Mouse (Mus musculus): ENCODE data around the gene Efcab10. TPM values are rescaled to one million over a fixed set of nuclear protein-coding genes. Genes with fewer than 3 reads are reported as not detected.

Efcab10 gene
- polyA plus RNA-seq, 1 experiment, result not detected

DNA sequence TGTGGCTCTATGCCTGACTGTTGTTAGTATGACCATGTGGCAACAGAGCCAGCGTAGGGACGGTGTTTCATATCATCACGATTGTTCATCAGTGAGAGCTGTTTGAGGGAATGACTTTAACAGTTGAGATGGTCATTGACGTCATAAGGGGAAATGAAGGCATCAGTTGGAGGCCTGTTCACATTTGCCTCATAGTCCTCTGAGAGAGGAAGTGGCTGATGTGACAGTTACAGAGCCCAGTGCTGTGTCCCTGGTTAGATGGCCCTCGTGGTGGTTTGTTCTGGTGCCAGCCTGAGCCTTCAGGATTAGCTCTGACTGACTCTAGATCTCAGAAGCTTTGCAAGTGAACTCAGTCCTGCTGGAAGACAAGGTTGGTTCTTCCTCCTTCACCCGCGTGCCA, 35.4 kb upstream of the Efcab10 start:
- Histone ChIP-seq H3ac (ENCODE audit: control insufficient read depth, insufficient read length, low read depth) (no peak overlapping the region), H3K27me3 (ENCODE audit: control insufficient read depth, insufficient read depth, insufficient read length) (no peaks in the 10 kb centered on the region), H3K4me3 (ENCODE audit: insufficient read depth, poor library complexity, severe bottlenecking) (no peak overlapping the region), H3K79me2 (ENCODE audit: control insufficient read depth, insufficient read depth) (no peaks in the 10 kb centered on the region), H3K79me3 (ENCODE audit: low read depth) (no peaks in the 10 kb centered on the region), H3K36me3 (ENCODE audit: control insufficient read depth, insufficient read depth) (peaks cover 14% of the 10 kb centered on the region)
- TF ChIP-seq USF1 (IDR thresholded peaks at IDR 0.05; ENCODE audit: low read depth) (no peak), MAX (IDR thresholded peaks at IDR 0.05) (no peak), CTCF (IDR thresholded peaks at IDR 0.05; ENCODE audit: control insufficient read depth, insufficient read depth, insufficient read length) (no peak), MYOG (IDR thresholded peaks at IDR 0.05; ENCODE audit: control insufficient read depth, extremely low read depth, insufficient read length) (no peak), CEBPB (IDR thresholded peaks at IDR 0.05; ENCODE audit: low read depth) (no peak), MYOD1 (IDR thresholded peaks at IDR 0.05; ENCODE audit: control insufficient read depth, insufficient read length, low read depth) (no peak), FOSL1 (IDR thresholded peaks at IDR 0.05; ENCODE audit: insufficient read depth, low read length, poor library complexity, severe bottlenecking) (no peak)

DNA sequence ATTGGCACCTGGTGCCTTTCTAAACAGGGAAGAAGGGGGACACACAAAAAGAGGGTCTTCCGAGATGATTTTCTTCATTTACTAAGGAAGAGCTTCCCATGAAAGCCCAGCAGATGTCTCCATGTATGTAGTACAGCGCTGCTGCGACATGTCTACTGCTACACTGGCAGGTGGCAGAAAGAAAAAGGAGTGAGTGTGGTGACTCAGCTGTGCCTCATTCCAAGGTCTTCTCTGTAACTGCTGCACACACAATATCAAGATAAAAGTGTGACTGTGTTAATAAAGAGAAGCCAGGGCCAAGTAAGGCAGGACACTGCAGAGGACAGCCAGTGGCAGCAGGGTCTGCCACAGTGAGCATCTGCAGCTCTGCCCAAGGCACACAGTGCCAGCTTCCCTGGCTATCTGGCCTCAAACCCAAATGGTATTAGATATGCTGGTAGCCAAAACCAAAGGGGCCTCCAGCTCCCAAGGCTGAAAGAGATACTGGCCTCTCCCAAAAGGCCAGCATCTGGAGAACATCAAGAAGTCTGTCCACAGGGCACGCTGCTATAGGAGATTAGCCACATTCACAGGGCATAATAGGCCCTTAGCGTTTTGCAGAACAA, 34.7 kb upstream of the Efcab10 start:
- TF ChIP-seq MAX (IDR thresholded peaks at IDR 0.05) (no peak), CTCF (IDR thresholded peaks at IDR 0.05; ENCODE audit: control insufficient read depth, insufficient read depth, insufficient read length) (no peak)
- Histone ChIP-seq H3ac (ENCODE audit: control insufficient read depth, insufficient read length, low read depth) (no peak overlapping the region), H3K4me3 (ENCODE audit: insufficient read depth, poor library complexity, severe bottlenecking) (no peak overlapping the region), H3K79me2 (ENCODE audit: control insufficient read depth, insufficient read depth) (no peaks in the 10 kb centered on the region), H3K79me3 (ENCODE audit: low read depth) (no peaks in the 10 kb centered on the region), H3K36me3 (ENCODE audit: control insufficient read depth, insufficient read depth) (peaks cover 14% of the 10 kb centered on the region), H3K27me3 (ENCODE audit: control insufficient read depth, insufficient read depth, insufficient read length) (no peaks in the 10 kb centered on the region)

DNA sequence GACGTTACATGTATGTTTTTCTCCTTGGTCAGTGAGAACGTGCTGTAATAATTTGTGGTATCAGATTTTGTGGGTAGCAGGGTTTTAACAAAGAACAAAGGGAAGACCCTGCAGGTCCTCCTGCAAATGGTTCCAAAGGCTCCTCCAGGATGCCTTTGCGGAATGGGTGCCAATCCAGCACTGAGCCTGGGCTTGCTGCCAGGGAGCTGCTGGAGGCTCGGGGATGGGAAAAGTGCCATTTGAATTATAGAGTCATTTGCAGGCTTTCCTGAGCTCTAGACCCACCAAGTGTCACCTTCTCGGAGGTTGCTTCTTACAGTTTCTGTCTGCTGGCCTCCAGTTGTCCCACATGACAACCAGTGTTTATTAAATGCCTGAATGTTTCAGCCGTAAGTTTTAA, 33.9 kb upstream of the Efcab10 start:
- H3K79me3 ChIP-seq (ENCODE audit: low read depth), result no peaks in the 10 kb centered on the region
- H3K27me3 ChIP-seq (ENCODE audit: control insufficient read depth, insufficient read depth, insufficient read length), result no peaks in the 10 kb centered on the region
- H3K79me2 ChIP-seq (ENCODE audit: control insufficient read depth, insufficient read depth), result no peaks in the 10 kb centered on the region

DNA sequence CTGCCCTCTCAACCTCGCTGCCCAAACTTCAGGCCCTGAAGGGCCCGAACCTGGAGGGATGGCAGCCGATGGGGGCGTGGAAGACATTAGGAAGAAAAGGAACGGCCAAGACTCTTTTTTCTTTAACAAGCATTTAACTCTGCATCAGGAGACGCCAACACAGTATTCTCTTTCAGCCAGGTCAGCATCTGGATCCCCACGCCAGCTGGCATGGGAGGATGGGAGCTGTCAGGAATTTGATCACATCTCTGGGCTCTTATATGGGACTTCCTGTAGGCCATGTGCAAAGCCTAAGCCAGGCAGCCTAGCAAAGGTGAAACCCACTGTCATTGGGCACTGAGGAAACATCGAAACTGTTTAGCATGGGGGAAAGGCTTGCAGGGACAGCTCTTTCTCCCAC, 30.1 kb upstream of the Efcab10 start:
- Histone ChIP-seq H3K79me3 (ENCODE audit: low read depth) (no peaks in the 10 kb centered on the region), H3ac (ENCODE audit: control insufficient read depth, insufficient read length, low read depth) (no peak overlapping the region), H3K79me2 (ENCODE audit: control insufficient read depth, insufficient read depth) (no peaks in the 10 kb centered on the region), H3K27me3 (ENCODE audit: control insufficient read depth, insufficient read depth, insufficient read length) (no peaks in the 10 kb centered on the region), H3K36me3 (ENCODE audit: control insufficient read depth, insufficient read depth) (peaks cover 7% of the 10 kb centered on the region), H3K4me3 (ENCODE audit: insufficient read depth, poor library complexity, severe bottlenecking) (no peak overlapping the region)
- TF ChIP-seq MYOD1 (IDR thresholded peaks at IDR 0.05; ENCODE audit: control insufficient read depth, insufficient read length, low read depth), result no peak
- no peak for TF ChIP-seq MAX (IDR thresholded peaks at IDR 0.05)
- TF ChIP-seq CEBPB (IDR thresholded peaks at IDR 0.05; ENCODE audit: low read depth), result no peak
- TF ChIP-seq CTCF (IDR thresholded peaks at IDR 0.05; ENCODE audit: control insufficient read depth, insufficient read depth, insufficient read length), result no peak
- no peak for TF ChIP-seq USF1 (IDR thresholded peaks at IDR 0.05; ENCODE audit: low read depth)
- no peak for TF ChIP-seq MYOG (IDR thresholded peaks at IDR 0.05; ENCODE audit: control insufficient read depth, extremely low read depth, insufficient read length)
- TF ChIP-seq FOSL1 (IDR thresholded peaks at IDR 0.05; ENCODE audit: insufficient read depth, low read length, poor library complexity, severe bottlenecking), result no peak

More for the DNA sequence above, 33.9 kb upstream of the Efcab10 start:
- H3K36me3 ChIP-seq (ENCODE audit: control insufficient read depth, insufficient read depth), result peaks cover 14% of the 10 kb centered on the region
- H3ac ChIP-seq (ENCODE audit: control insufficient read depth, insufficient read length, low read depth), result no peak overlapping the region
- H3K4me3 ChIP-seq (ENCODE audit: insufficient read depth, poor library complexity, severe bottlenecking), result no peak overlapping the region
- no peak for TF ChIP-seq CTCF (IDR thresholded peaks at IDR 0.05; ENCODE audit: control insufficient read depth, insufficient read depth, insufficient read length)
- no peak for TF ChIP-seq USF1 (IDR thresholded peaks at IDR 0.05; ENCODE audit: low read depth)
- no peak for TF ChIP-seq MYOD1 (IDR thresholded peaks at IDR 0.05; ENCODE audit: control insufficient read depth, insufficient read length, low read depth)
- no peak for TF ChIP-seq CEBPB (IDR thresholded peaks at IDR 0.05; ENCODE audit: low read depth)
- TF ChIP-seq FOSL1 (IDR thresholded peaks at IDR 0.05; ENCODE audit: insufficient read depth, low read length, poor library complexity, severe bottlenecking), result no peak
- no peak for TF ChIP-seq MAX (IDR thresholded peaks at IDR 0.05)
- TF ChIP-seq MYOG (IDR thresholded peaks at IDR 0.05; ENCODE audit: control insufficient read depth, extremely low read depth, insufficient read length), result no peak

DNA sequence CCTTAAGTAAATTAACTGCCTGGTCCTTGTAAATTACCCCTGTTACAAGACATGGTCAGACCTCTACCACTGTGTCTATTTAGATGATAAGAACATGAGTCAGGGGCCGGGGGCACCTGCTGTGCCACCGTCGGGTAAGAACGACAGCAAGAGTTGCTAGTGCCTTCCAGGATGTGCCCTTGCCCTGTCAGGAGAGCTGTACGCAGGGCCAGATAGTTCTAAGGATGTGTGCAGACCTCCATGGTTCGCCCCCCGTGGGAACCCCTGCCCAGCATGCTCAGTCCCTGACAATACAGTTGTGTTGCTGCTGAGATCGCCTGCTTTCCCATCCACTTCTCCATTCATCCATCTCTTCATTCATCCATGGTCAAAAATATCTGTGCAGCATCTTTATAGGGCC, 29.5 kb upstream of the Efcab10 start:
- TF ChIP-seq MYOD1 (IDR thresholded peaks at IDR 0.05; ENCODE audit: control insufficient read depth, insufficient read length, low read depth) (no peak), MYOG (IDR thresholded peaks at IDR 0.05; ENCODE audit: control insufficient read depth, extremely low read depth, insufficient read length) (no peak), MAX (IDR thresholded peaks at IDR 0.05) (no peak), FOSL1 (IDR thresholded peaks at IDR 0.05; ENCODE audit: insufficient read depth, low read length, poor library complexity, severe bottlenecking) (no peak), USF1 (IDR thresholded peaks at IDR 0.05; ENCODE audit: low read depth) (no peak), CTCF (IDR thresholded peaks at IDR 0.05; ENCODE audit: control insufficient read depth, insufficient read depth, insufficient read length) (no peak), CEBPB (IDR thresholded peaks at IDR 0.05; ENCODE audit: low read depth) (no peak)

DNA sequence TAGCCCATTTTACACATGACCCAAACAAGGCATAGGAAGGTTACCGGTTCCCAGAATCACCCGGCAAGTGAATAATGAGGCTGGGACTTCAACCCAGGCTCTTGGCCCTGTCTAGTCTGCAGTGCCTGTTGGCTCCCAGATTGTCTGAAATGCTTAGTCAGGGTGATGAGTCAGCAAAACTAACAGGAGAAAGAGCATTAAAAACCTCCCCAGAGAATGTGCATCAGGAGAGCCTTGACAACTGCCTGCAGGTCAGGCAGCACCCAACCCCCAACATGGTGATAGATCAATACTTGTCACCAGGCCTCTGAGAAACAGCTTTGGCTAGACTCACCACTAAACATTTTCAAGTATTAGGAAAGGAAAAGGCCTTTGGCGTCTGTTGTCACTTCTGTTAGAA, 25.1 kb upstream of the Efcab10 start:
- Histone ChIP-seq H3K36me3 (ENCODE audit: control insufficient read depth, insufficient read depth) (no peaks in the 10 kb centered on the region), H3K79me3 (ENCODE audit: low read depth) (no peaks in the 10 kb centered on the region), H3K79me2 (ENCODE audit: control insufficient read depth, insufficient read depth) (no peaks in the 10 kb centered on the region), H3K4me3 (ENCODE audit: insufficient read depth, poor library complexity, severe bottlenecking) (no peak overlapping the region), H3K27me3 (ENCODE audit: control insufficient read depth, insufficient read depth, insufficient read length) (no peaks in the 10 kb centered on the region), H3ac (ENCODE audit: control insufficient read depth, insufficient read length, low read depth) (no peak overlapping the region)
- TF ChIP-seq CTCF (IDR thresholded peaks at IDR 0.05; ENCODE audit: control insufficient read depth, insufficient read depth, insufficient read length) (no peak), CEBPB (IDR thresholded peaks at IDR 0.05; ENCODE audit: low read depth) (no peak), MYOG (IDR thresholded peaks at IDR 0.05; ENCODE audit: control insufficient read depth, extremely low read depth, insufficient read length) (no peak), MAX (IDR thresholded peaks at IDR 0.05) (no peak), FOSL1 (IDR thresholded peaks at IDR 0.05; ENCODE audit: insufficient read depth, low read length, poor library complexity, severe bottlenecking) (no peak)

More for the DNA sequence above, 29.5 kb upstream of the Efcab10 start:
- H3K79me3 ChIP-seq (ENCODE audit: low read depth), result no peaks in the 10 kb centered on the region
- no peaks in the 10 kb centered on the region for H3K79me2 ChIP-seq (ENCODE audit: control insufficient read depth, insufficient read depth)
- no peak overlapping the region for H3ac ChIP-seq (ENCODE audit: control insufficient read depth, insufficient read length, low read depth)
- peaks cover under 1% of the 10 kb centered on the region for H3K36me3 ChIP-seq (ENCODE audit: control insufficient read depth, insufficient read depth)
- no peak overlapping the region for H3K4me3 ChIP-seq (ENCODE audit: insufficient read depth, poor library complexity, severe bottlenecking)
- H3K27me3 ChIP-seq (ENCODE audit: control insufficient read depth, insufficient read depth, insufficient read length), result no peaks in the 10 kb centered on the region
